Mouse (Mus musculus) megakaryocyte, embryonic 14.5 days (primary cell): ENCODE results near the gene AL607142.1.

Source experiments
- FLI1 ChIP-seq: IDR thresholded peaks from 2 replicates; pipeline ENCODE4 v1.6.1; 2012; ENCODE audit warnings: low read length, inconsistent platforms, mixed read lengths
- GATA1 ChIP-seq: IDR thresholded peaks from 3 replicates; pipeline ENCODE4 v1.6.1; 2012; ENCODE audit warnings: mixed read lengths, low read length, inconsistent platforms, borderline replicate concordance

GRCm38 (mm10) chr4:120041520-120041919 lies 23.3 kb upstream of the AL607142.1 start:
- TF ChIP-seq GATA1 (no peak), FLI1 (no peak)
